Mouse (Mus musculus) left cerebral cortex, postnatal 25 days (tissue): Measurements from ENCODE around the gene Duox2. TPM values are rescaled to one million over a fixed set of nuclear protein-coding genes. Genes with fewer than 3 reads are reported as not detected.

Experiments used
- DNase-seq, 2 experiments: peaks; one replicate each; pipeline ENCODE4 v3.0.0; 2022; ENCODE audit warnings: low spot score in 2 of 2, mixed read lengths in 1 of 2
- intact Hi-C: fragments of 180-260 bp; cut with DNase I; formaldehyde crosslinking; loops from one replicate; pipeline ENCODE4 v1.15.1; 2025
- total RNA-seq, 2 experiments: library from RNA; stranded (reverse); gene quantifications; 2 replicates each; pipeline ENCODE4 v1.2.3; 2021

Duox2 gene
- total RNA-seq, 2 experiments from 2014 or later, result 0.07 TPM; not detected in 1

DNA sequence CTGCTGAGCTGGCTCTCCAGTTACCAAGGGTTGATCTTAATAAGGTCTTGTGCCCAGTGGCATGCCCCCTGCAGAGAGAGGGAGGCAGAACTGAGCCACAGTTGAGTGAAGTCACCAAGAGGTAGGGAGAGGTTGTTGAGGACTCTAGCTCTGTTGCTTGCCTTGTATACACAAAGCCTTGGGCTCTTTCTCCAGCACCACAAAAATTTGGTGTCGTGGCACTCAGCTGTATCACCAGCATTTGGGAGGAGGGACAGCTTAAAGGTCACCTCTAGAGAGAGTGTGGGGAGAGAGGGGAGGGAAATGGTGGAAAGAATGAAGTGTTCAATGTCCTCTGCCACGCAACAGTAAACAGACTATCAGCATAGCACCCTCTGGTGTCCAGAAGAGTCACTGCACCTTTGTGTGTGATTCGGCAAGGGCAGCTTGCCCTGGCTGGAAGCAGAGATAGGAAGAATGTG lies 54.5 kb downstream of the Duox2 start:
- DNase-seq, result peak; percentile 72 to 81
- intact Hi-C loops, result loop anchor here (1.0 to 5.0 kb wide), 2 partner anchors 49 to 176 kb away; no protein-coding TSS in a partner anchor

- intact Hi-C loops, result loop anchor here (5.0 kb wide), 1 partner anchor 175 kb away; no protein-coding TSS in a partner anchor
- DNase-seq, result no peak
Observed at GRCm38 (mm10) chr2:122241935-122242334, 56.3 kb downstream of the Duox2 start.

DNA sequence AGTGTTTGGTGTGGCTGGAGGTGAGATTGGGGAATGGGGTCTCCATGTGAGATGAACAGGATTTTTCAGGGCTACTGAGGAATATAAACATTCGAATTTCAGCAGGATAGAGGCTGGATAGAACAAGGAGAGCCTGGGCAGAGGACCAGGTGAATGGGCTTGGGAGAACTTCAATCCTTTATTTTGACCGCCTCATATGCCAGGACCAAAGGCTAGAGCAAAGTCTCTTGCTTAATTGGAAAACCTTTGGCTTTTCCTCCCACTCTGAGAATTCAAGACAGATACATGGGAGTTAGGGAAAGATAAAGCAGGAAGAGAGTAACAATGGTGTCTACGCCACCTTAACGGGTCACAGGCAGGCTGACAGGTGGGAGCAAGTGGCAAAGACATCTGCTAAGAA lies 57.0 kb downstream of the Duox2 start:
- no peak for DNase-seq
- intact Hi-C loops, result loop anchor here (5.0 kb wide), 1 partner anchor 174 kb away; no protein-coding TSS in a partner anchor

GRCm38 (mm10) chr2:122240735-122241134 lies 57.5 kb downstream of the Duox2 start:
- DNase-seq, result no peak
- intact Hi-C loops, result loop anchor here (5.0 kb wide), 1 partner anchor 173 kb away; no protein-coding TSS in a partner anchor

DNA sequence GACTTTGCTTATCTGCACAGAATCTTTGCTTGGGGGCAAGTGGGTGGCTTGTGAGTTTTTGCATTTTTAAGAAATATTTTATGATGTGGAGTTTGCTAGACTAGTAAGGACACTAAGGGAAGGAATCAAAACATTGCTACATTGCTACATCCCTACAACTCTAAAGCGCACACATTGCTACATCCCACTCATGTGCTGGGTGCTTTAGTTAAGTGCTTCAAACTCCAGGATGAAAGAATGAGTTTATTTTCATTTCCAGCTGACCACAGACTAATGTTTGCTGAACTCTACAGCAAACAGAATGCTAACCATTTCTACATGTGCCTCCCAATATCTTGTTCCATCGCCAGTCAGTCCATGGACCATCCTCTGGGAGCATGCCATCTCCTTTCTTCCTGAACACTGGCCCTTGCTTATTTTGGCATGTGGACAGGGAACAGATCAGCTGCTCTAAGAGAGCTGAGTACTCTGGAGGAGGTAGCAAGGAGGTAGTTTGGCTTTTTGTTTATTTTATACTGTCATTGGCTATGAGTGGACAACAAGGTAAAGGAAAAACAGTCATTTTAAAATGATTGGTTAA lies 60.3 kb downstream of the Duox2 start:
- intact Hi-C loops, result no loop called here

DNA sequence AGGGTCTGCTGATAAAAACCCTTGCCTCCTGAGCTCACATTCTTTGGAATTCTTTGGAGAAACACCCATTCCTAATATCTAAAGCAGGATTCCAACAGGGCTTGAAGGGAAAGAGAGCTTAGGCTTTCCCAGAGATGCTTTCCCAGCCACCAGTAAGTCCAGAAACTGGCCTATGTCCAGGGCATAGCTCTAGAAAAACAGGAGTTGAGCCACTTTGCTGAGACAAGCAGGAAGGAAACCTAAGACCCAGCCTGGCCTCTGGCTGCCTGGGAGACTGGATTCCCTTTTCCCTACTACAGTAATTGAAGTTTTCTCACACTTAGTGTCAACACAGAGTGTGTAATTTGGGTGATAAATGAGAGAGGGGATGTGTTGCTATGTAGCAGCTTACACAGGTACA lies 61.9 kb downstream of the Duox2 start:
- intact Hi-C loops, result no loop called here
- no peak for DNase-seq

More for the DNA sequence above, 60.3 kb downstream of the Duox2 start:
- DNase-seq, result no peak

- intact Hi-C loops, result no loop called here
Observed at GRCm38 (mm10) chr2:122235425-122235824, 62.8 kb downstream of the Duox2 start.

DNA sequence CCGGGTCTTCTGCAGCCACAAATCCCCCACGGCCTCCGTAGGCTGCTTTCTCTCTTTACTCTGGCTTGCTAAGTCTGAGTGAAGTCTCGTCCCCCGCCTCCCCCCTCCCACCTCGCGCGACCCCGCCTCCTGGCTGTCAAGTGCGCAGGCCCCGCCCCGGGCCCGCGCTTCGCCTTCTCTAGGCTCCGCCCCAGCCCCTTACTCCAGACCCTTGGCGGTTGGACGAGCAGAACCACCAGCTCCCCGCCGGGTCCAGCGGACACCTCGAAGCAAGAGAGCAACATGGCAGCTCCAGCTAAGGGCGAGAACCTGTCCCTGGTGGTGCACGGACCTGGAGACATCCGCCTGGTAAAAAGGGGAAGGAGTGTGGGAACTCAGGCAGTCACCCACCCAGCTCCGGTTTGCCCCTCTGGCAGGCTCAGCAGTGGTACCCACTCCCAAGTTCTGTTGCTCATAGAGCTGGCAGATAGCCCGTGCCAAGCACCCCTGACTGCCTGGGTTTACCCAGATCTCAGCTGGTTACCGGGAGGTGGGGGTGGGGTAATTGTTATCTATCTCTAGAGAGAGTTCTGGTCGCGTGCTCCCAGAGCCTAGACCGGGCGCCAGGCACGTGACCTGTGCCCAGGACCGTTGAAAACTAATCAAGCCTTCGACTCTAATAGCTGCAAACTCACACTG lies 63.5 kb downstream of the Duox2 start, which contains the start of gene Sord:
Sord (plus strand) TSS at position 139 of the 678 bp plus-strand sequence.
- DNase-seq, result peak; percentile 72 to 75
- intact Hi-C loops, result loop anchor here (1.0 kb wide), 1 partner anchor 141 kb away; no protein-coding TSS in a partner anchor

More at GRCm38 (mm10) chr2:122235425-122235824, 62.8 kb downstream of the Duox2 start:
- DNase-seq, result no peak

DNA sequence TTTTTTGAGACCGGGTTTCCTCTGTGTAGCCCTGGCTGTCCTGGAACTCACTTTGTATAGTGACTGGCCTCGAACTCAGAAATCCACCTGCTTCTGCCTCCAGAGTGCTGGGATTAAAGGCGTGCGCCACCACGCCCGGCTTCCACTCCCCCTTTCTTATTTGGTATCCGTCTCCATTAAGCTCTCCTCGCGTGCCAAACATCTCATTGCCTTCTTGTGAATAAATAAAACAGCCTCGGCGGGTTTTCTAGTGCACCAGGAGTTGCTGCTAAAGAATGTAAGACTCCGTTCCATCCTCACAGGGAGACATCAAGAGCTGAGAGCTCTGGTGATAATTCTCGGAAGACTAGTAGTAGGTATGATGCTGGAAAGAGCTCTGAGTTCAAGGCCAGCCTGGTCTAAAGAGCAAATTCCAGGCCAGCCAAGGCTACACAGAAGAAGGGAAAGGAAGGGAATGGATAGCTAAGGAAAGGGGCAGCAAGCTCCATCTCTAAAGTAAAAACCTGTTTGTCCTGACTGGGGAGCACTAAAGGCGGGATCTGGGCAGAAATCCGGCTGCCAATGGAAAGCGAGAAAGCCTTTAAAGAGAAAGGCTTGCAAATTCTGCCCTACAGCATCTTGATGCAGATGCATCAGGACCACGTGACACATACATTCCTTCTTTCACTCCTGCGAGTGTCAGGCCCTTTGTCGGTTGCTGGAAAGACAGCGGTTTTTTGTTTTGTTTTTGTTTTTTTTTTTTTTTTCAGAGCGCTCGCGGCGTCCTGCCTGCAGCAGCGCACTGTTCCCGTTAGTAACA lies 64.3 kb downstream of the Duox2 start:
- intact Hi-C loops, result loop anchor here (1.0 kb wide), 1 partner anchor 141 kb away; no protein-coding TSS in a partner anchor
- DNase-seq, result peak; percentile 25 to 57

GRCm38 (mm10) chr2:122233341-122233740 lies 64.9 kb downstream of the Duox2 start:
- DNase-seq, result no peak
- intact Hi-C loops, result no loop called here

- no peak for DNase-seq
- intact Hi-C loops, result no loop called here
Observed at GRCm38 (mm10) chr2:122231616-122232015, 66.6 kb downstream of the Duox2 start.

GRCm38 (mm10) chr2:122230395-122230794 lies 67.9 kb downstream of the Duox2 start:
- DNase-seq, result no peak
- intact Hi-C loops, result no loop called here

Other genes with a start within 250 kb of the Duox2 start
- 10 to 100 TPM; 14.9 to 16.6 TPM for gene Spg11, start 180.1 kb downstream of the Duox2 start, total RNA-seq
- 100 to 1,000 TPM; 104 to 107 TPM for gene B2m, start 150.8 kb downstream of the Duox2 start, total RNA-seq
- gene Trim69, start 137.7 kb downstream of the Duox2 start, total RNA-seq, result not detected
- not detected for gene Patl2, start 112.3 kb downstream of the Duox2 start, total RNA-seq
- gene Terb2, start 112.2 kb downstream of the Duox2 start, total RNA-seq, result not detected
- 10 to 100 TPM; 14.8 to 14.9 TPM for gene Sord, start 63.7 kb downstream of the Duox2 start, total RNA-seq
- gene Duoxa2, start 451 bp upstream of the Duox2 start, total RNA-seq, result not detected
- gene Duoxa1, start 15.3 kb upstream of the Duox2 start, total RNA-seq, result not detected
- gene Duox1, start 17.2 kb upstream of the Duox2 start, total RNA-seq, result under 1 TPM in 1 of 2 experiments, not detected in 1; 0.07 TPM
- gene Shf, start 70.7 kb upstream of the Duox2 start, total RNA-seq, result 10 to 100 TPM; 64.9 to 72.2 TPM
- gene Slc28a2, start 128.0 kb upstream of the Duox2 start, total RNA-seq, result not detected
- under 1 TPM in 1 of 2 experiments, not detected in 1; 0.09 TPM for gene Gm14085, start 186.5 kb upstream of the Duox2 start, total RNA-seq